Mouse (Mus musculus): ENCODE data around the gene Rtp2.

DNA sequence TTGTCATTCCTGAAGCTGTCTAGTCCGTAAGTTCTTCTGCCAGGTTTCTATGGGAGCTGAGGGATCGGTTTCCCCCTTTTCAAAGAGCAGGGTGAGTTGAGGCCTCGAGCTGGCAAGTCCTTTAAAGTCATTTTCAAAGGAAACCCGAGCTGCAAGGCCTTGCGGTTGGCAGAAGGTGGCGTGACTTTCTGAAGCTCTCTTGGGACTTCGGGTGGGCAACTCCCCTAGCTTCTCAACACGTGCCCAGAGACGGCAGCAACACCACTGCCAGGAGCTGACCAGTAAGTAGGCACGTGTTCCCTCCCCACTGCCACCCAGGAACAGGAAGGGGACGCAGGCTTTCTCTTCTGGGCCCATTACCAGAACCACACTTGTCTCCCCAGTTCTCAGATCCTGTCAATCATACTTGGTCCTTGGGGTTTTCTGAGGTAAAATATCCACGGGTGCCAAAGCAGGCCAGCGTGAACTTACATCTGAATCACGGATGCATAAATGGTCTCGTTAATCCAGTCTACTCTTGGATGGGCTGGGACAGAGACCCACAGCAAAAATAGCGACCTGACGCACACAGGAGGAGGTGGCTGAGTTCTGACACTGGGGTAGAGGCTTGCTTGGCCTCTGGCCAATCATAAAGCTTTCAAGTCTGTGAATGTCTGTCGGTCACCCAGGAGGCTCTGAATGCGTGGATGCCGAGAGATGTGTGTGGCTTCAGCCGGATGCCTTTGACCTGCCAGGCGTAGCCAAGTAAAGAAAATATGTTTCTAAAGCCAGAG, 31.9 kb upstream of the Rtp2 start:
- no peak for TF ChIP-seq POLR2A (IDR thresholded peaks at IDR 0.05; ENCODE audit: extremely low read depth, insufficient read depth, low read length)
- TF ChIP-seq CTCF (IDR thresholded peaks at IDR 0.05; ENCODE audit: low read depth, low read length) = no peak

Measured in liver, adult 2 months (tissue).